Mouse (Mus musculus) splenic B cell, adult 2 months (primary cell): ENCODE measurements at regions not wholly inside any gene's neighbourhood (a gene's known extent, or its start where the extent isn't known, plus 50 kb on each side); places are given as distances from the start of the nearest gene placed in this dataset.

Experiments
- DNase-seq: peaks from one replicate; pipeline ENCODE4 v3.0.0-alpha.2; 2011; ENCODE audit warnings: low read depth, low spot score
- H3K27me3 ChIP-seq: 2 replicates; pipeline ENCODE4 v1.6.1; 2012; ENCODE audit warnings: mild to moderate bottlenecking, low read length, moderate library complexity, mixed read lengths; ENCODE audit not compliant: control insufficient read depth, poor library complexity, insufficient read depth, severe bottlenecking
- H3K36me3 ChIP-seq: 2 replicates; pipeline ENCODE4 v1.6.1; 2012; ENCODE audit warnings: mild to moderate bottlenecking, low read length, moderate library complexity, mixed read lengths; ENCODE audit not compliant: control insufficient read depth, poor library complexity, insufficient read depth, severe bottlenecking

DNA sequence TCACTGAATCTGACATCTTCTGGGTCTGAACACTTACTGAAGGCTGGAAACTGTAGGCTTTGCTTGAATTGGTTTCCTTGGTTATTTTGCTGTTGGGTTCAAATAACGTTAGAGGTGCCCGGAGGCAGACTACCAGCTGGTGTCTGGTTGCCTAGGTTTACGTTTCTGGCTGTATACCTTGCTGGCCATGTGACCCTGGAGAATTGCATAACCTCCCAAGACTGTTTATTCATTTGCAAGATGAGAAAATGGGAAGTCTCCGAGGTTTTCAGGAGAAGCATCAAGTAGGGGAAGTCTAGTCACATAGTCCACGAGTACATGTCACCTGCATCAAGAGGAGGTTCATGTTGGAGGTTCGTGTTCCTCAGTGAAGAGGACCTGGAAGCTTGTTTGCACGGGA is 69.6 kb upstream of the Mef2a start:
- Histone ChIP-seq H3K36me3 (no peaks in the 10 kb centered on the region), H3K27me3 (no peaks in the 10 kb centered on the region; the same call in 1 of the 2 replicates)
- no peak for DNase-seq

DNA sequence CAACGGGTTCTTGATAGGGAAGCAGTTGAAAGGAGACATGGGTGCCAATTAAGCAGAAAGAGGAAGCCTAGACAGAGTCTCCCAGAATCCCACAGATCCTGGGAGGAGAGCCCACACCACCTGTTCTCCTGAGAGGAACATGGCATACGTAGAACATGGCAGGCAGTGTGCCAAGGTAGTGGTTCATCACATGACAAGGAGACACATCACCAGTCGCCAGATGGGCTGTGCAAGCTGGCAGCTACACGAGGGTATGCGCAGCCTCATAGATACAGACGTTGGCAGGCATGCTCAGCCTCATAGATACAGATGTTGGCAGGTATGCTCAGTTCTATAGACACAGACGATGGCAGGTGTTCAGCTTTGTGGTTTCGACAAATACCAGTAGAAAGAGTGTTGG is 68.1 kb upstream of the Mef2a start:
- DNase-seq: no peak
- no peaks in the 10 kb centered on the region for H3K36me3 ChIP-seq
- no peaks in the 10 kb centered on the region; the same call in 1 of the 2 replicates for H3K27me3 ChIP-seq

DNA sequence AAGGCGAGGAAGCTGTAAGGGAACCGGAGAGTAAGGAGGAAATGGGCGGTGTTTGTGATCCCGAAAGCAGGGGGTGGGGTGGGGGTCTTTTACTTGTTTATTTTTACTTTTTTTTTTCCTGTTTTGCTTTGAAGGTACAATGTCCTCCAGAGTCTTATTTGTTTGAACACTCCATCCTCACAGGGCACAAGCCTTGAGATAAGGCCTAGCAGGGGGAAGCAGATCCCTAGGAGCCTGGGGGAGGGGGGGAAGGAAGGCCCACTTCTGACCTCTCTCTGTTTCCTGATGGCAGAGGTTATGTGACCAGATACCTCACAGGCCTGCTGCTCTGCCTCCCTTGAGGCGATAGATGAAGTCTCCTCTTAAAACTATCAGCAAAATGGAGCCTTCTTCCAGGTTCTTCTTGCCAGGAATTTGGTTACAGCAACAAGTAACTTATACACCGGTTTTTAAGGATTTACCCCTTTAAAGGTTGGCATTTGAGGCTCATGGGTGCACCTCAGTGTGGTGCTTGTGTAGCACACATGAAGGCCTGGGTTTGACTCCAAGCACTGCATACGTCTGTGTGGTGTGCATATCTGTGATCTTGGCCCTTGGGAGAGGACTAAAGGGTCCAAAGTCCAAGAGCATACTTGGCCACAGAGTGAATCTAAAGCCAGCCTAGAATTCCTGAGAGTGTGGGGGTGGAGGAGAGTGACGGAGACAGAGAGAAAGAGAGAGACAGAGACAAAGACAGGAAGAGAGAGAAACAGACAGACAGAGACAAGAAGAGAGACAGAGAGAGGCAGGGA is 64.8 kb upstream of the Mef2a start:
- DNase-seq: no peak
- H3K27me3 ChIP-seq: no peaks in the 10 kb centered on the region; the same call in 1 of the 2 replicates
- no peaks in the 10 kb centered on the region for H3K36me3 ChIP-seq

DNA sequence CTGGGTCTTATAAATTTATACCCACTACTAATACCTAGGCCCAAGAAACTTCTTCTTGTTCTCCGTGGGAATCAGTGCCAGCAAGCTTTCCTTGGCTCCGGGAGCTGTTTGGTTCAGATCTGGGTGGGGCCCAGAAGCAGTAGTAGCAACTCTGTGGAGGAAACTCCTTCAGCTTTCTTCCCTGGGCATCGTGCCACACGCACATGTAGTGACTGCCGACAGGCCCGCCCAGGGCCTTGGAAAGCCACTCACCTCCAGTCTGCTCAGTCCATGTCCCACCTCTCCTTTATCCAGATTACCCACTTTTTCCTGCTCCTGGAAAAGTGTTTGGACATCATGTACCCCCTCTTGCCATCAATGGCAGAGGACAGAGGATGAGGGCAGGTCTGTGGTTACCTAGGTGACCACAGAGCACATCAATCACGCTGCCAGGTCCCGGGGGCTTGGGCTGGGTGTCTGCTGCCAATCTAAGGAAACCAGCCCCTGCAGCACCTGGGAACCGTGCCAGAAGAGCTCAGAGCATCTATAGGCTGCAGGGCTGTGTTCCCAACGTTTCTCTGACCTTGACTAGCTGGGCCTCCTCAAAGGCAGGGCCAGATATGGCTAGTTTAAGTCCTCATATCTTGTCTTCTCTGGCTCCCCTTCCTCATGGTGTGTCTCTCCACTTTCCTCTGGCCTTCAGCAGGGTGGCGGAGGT is 63.1 kb upstream of the Mef2a start:
- Histone ChIP-seq H3K27me3 (no peaks in the 10 kb centered on the region), H3K36me3 (no peaks in the 10 kb centered on the region)
- DNase-seq: no peak

DNA sequence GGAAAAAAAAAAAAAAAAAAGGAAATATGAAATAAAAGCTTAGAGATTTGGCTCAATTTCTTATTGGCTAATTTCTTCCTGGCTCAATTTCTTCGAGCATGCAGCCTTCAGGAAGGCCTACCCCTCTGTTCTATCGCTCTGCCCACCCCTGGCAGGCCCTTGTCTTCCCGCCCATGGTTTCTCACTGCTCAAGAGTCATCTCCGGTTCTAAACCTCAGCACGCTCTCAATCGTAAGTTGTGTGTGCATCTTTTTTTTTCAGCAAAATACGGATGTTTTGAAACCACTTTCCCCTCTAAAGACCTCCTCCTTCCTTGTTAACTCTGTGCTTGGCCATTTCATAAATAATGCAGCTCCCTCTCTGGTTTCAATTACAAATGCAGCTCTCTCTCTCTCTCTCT is 58.3 kb upstream of the Mef2a start:
- H3K36me3 ChIP-seq: no peaks in the 10 kb centered on the region
- DNase-seq: no peak
- no peaks in the 10 kb centered on the region for H3K27me3 ChIP-seq

GRCm38 (mm10) chr7:67430041-67430440 is 57.4 kb upstream of the Mef2a start:
- no peaks in the 10 kb centered on the region for H3K27me3 ChIP-seq
- H3K36me3 ChIP-seq: no peaks in the 10 kb centered on the region
- peak; percentile 65 for DNase-seq

GRCm38 (mm10) chr7:67429008-67429873 is 56.6 kb upstream of the Mef2a start:
- no peaks in the 10 kb centered on the region for H3K27me3 ChIP-seq
- DNase-seq: peak; percentile 56
- H3K36me3 ChIP-seq: no peaks in the 10 kb centered on the region

DNA sequence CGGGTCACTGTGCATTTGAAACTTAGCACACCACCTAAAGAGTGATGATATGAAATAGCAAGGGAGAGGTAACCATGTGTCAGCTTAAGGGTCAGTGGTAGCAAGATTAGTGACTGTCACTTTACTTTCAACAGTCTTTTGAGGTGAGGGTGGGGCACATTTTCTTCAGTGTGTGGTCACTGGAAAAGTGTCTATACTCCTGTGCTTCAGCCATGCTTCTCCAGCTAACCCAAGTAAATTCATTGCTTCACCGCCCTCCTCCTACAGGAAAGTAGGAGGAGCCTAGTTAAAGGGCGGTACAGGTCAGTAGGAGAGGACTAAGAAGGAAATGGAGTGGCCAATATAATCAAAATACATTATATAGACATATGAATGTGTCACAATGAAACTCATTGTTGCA is 55.7 kb upstream of the Mef2a start:
- Histone ChIP-seq H3K36me3 (no peaks in the 10 kb centered on the region), H3K27me3 (no peaks in the 10 kb centered on the region)
- no peak for DNase-seq

DNA sequence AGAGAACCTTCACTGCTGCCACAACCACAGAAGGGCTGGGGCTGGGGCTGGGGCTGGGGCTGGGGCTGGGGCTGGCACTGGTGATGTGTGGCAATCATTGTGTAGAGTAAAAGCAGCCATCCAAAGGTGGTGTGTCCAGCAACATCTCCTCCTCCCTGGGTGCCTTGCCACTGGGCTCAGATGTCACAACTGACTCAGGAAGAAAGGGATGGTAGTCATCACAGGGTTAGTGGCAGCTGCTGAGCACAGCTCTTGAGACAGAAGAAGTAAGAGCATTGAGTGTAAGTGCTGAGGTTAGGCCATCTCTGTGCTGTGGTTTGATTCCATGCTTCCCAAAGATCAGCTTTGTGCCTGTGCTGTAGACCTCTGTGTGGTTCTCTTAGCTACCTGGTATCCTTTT is 53.4 kb upstream of the Mef2a start:
- H3K27me3 ChIP-seq: no peaks in the 10 kb centered on the region
- no peak for DNase-seq
- H3K36me3 ChIP-seq: no peaks in the 10 kb centered on the region

DNA sequence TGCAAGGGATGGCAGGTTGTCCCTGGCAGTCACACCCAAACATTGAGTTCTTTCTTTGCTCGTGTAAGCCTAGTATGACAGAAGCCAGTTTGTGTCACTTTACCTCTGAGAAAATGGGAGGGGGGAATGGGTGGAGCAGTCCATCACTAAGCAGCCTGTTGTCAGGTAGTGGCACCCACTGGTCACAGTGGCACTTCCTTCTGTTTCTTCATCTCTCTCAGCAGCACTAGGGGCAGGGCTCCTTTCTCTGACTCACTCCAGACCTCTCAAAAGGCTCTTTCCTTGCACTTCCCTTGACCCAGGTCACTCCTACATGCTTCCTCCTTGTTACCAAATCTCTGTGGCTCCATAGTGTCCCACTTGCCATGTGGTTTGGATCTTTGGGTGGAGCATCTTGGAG is 52.9 kb upstream of the Mef2a start:
- Histone ChIP-seq H3K27me3 (no peaks in the 10 kb centered on the region), H3K36me3 (no peaks in the 10 kb centered on the region)
- peak; percentile 26 for DNase-seq

DNA sequence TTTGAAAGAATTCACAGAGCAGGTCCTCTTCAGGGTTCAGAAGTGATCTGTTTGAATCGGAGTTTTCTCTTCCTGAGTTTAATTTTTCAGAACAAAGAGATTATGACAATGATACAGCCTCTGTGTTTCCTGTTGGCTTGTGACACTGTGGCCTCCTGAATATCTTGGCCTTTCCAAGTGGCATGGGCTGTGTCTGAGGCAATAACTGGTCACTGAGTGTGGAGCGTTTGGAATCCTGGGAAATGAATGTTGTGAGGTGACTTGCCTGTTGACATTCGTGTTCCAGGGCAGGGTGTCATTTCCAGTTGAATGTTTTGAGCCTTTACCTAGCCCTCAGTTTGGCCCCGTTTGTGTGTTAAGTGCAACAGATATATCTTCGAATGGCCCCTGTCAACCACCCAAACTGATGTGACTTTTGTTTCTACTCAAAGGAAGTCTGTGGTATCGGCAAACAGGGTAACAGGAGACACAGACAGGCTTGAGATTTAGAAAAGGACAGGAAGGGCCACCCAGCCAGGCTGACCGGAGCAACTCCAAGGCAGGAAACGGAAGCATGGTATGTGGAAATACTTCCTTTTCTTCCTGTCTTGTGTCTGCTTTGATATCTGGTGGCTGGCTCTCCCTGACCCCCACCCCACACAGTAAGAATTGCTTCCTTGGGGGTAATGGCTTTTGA is 52.3 kb upstream of the Mef2a start:
- no peak for DNase-seq
- Histone ChIP-seq H3K36me3 (no peaks in the 10 kb centered on the region), H3K27me3 (no peaks in the 10 kb centered on the region)
